Mouse (Mus musculus) forebrain, embryonic 16.5 days (tissue): ENCODE results near the gene Atp2c1. TPM values are rescaled to one million over a fixed set of nuclear protein-coding genes. Genes with fewer than 3 reads are reported as not detected.
A peak's percentile ranks its signal among the peaks of the same experiment; 100 is the strongest.

Experiments
- ATAC-seq: fragments of 200-750 bp; cut with Nextera tagmentation; 2 replicates; pipeline ENCODE4 v1.8.0; 2017; ENCODE audit warnings: mild to moderate bottlenecking, moderate library complexity
- H3K27ac ChIP-seq: fragments of 300-500 bp; sonication (generic); 2 replicates; pipeline ENCODE4 v1.5.1; 2014; ENCODE audit warnings: low read length, control low read depth
- H3K27me3 ChIP-seq: fragments of 300-500 bp; sonication (generic); replicated peaks from 2 replicates; pipeline ENCODE4 v1.6.1; 2014; ENCODE audit warnings: low read length; ENCODE audit not compliant: control insufficient read depth, insufficient read depth
- H3K36me3 ChIP-seq: fragments of 300-500 bp; sonication (generic); 2 replicates; pipeline ENCODE4 v1.6.1; 2014; ENCODE audit not compliant: control insufficient read depth, insufficient read depth
- H3K4me1 ChIP-seq: fragments of 300-500 bp; sonication (generic); replicated peaks from 2 replicates; pipeline ENCODE4 v1.6.1; 2014; ENCODE audit warnings: low read length; ENCODE audit not compliant: control insufficient read depth, insufficient read depth
- H3K4me2 ChIP-seq: fragments of 300-500 bp; sonication (generic); 2 replicates; pipeline ENCODE4 v1.6.1; 2014; ENCODE audit warnings: mild to moderate bottlenecking, low read length, control low read depth
- H3K4me3 ChIP-seq: fragments of 300-500 bp; sonication (generic); replicated peaks from 2 replicates; pipeline ENCODE4 v1.5.1; 2014; ENCODE audit warnings: mild to moderate bottlenecking, low read length, control low read depth
- H3K9ac ChIP-seq: fragments of 300-500 bp; sonication (generic); replicated peaks from 2 replicates; pipeline ENCODE4 v1.6.1; 2014; ENCODE audit warnings: low read depth, low read length, control low read depth
- H3K9me3 ChIP-seq: fragments of 300-500 bp; sonication (generic); 2 replicates; pipeline ENCODE4 v1.6.1; 2016; ENCODE audit warnings: low read length; ENCODE audit not compliant: control insufficient read depth
- WGBS: fragments of 180-500 bp; shearing (Covaris S2); extraction: QIAGEN DNeasy Blood & Tissue Kit; methylation state at CpG from one replicate; pipeline ENCODE4 v1.1.7; 2014; 5-methylcytosine and 5-hydroxymethylcytosine counted together
- polyA plus RNA-seq: library from polyadenylated mRNA; unstranded; fragments of >200 nt; fragmentation: Nextera tagmentation; extraction: Ambion mirVana; gene quantifications from 2 replicates; pipeline ENCODE4 v1.2.1, GENCODE M21; 2015

The Atp2c1 gene
- polyA plus RNA-seq, 1 experiment from 2014 or later: 96.2 TPM

- H3K9me3 ChIP-seq: no peaks in the 10 kb centered on the region; the same call in 1 of the 2 replicates
- no peaks in the 10 kb centered on the region for H3K4me1 ChIP-seq
- WGBS: 97% methylated on average over 3 of the region's 3 CpGs
- no peak overlapping the region for H3K27ac ChIP-seq
- no peak for ATAC-seq
- H3K9ac ChIP-seq: no peak overlapping the region
- peaks cover 13% of the 10 kb centered on the region for H3K36me3 ChIP-seq
- no peak overlapping the region for H3K4me3 ChIP-seq
- no peaks in the 10 kb centered on the region for H3K27me3 ChIP-seq
- H3K4me2 ChIP-seq: no peak overlapping the region
Measured at GRCm38 (mm10) chr9:105467787-105468186, 59.3 kb downstream of the Atp2c1 start.

- ATAC-seq: no peak
- H3K9me3 ChIP-seq: no peaks in the 10 kb centered on the region
- H3K36me3 ChIP-seq: peaks cover 19% of the 10 kb centered on the region
- no peak overlapping the region for H3K27ac ChIP-seq
- WGBS: 91% methylated on average over 7 of the region's 7 CpGs
- H3K27me3 ChIP-seq: no peaks in the 10 kb centered on the region
- H3K4me1 ChIP-seq: no peaks in the 10 kb centered on the region
- H3K4me3 ChIP-seq: no peak overlapping the region
- H3K4me2 ChIP-seq: no peak overlapping the region
- H3K9ac ChIP-seq: no peak overlapping the region
Measured at GRCm38 (mm10) chr9:105461496-105461895, 65.6 kb downstream of the Atp2c1 start.

GRCm38 (mm10) chr9:105459032-105459431, 68.1 kb downstream of the Atp2c1 start:
- H3K36me3 ChIP-seq: peaks cover 16% of the 10 kb centered on the region
- WGBS: 94% methylated on average over 13 of the region's 13 CpGs
- H3K4me2 ChIP-seq: no peak overlapping the region
- no peak overlapping the region for H3K27ac ChIP-seq
- no peaks in the 10 kb centered on the region for H3K4me1 ChIP-seq
- H3K9me3 ChIP-seq: no peaks in the 10 kb centered on the region
- H3K27me3 ChIP-seq: no peaks in the 10 kb centered on the region
- no peak for ATAC-seq
- H3K4me3 ChIP-seq: no peak overlapping the region
- no peak overlapping the region for H3K9ac ChIP-seq

- WGBS: 95% methylated on average over 6 of the region's 6 CpGs
- no peak for ATAC-seq
- H3K9ac ChIP-seq: no peak overlapping the region
Measured at GRCm38 (mm10) chr9:105408549-105408948, 118.6 kb downstream of the Atp2c1 start.

GRCm38 (mm10) chr9:105395218-105395627, 131.9 kb downstream of the Atp2c1 start, which contains the start of the genes Aste1 and Nek11:
Aste1 (plus strand) TSS chr9:105395392.
Nek11 (minus strand) TSS chr9:105395524.
- peak within 1 kb of the TSS; percentile 93 for H3K4me2 ChIP-seq
- H3K27ac ChIP-seq: peak within 1 kb of the TSS; percentile 85
- H3K4me1 ChIP-seq: peaks cover 27% of the 10 kb centered on the region
- WGBS: under 1% methylated on average over 44 of the region's 44 CpGs
- ATAC-seq: peak; percentile 98
- H3K27me3 ChIP-seq: 0 out of 2 replicates have a peak, but pooled peaks cover 1% of the 10 kb centered on the region
- 0 out of 2 replicates have a peak, but pooled peaks cover 4% of the 10 kb centered on the region for H3K36me3 ChIP-seq
- peak within 1 kb of the TSS; percentile 80 for H3K4me3 ChIP-seq
- H3K9ac ChIP-seq: peak within 1 kb of the TSS; percentile 72
- no peaks in the 10 kb centered on the region for H3K9me3 ChIP-seq

More at GRCm38 (mm10) chr9:105408549-105408948, 118.6 kb downstream of the Atp2c1 start:
- Histone ChIP-seq H3K27me3 (no peaks in the 10 kb centered on the region), H3K27ac (no peak overlapping the region), H3K9me3 (no peaks in the 10 kb centered on the region), H3K4me2 (no peak overlapping the region), H3K4me1 (no peaks in the 10 kb centered on the region), H3K4me3 (no peak overlapping the region), H3K36me3 (peaks cover 10% of the 10 kb centered on the region)

GRCm38 (mm10) chr9:105394720-105395119, 132.4 kb downstream of the Atp2c1 start:
- WGBS: 13% methylated on average over 11 of the region's 11 CpGs
- peak; percentile 19 for ATAC-seq
- peak overlapping the region; percentile 93 for H3K4me2 ChIP-seq
- peaks cover 23% of the 10 kb centered on the region for H3K4me1 ChIP-seq
- H3K36me3 ChIP-seq: 0 out of 2 replicates have a peak, but pooled peaks cover 4% of the 10 kb centered on the region
- peak overlapping the region; percentile 49 for H3K9ac ChIP-seq
- no peaks in the 10 kb centered on the region for H3K9me3 ChIP-seq
- H3K27me3 ChIP-seq: 0 out of 2 replicates have a peak, but pooled peaks cover 3% of the 10 kb centered on the region
- peak overlapping the region; percentile 80 for H3K4me3 ChIP-seq
- H3K27ac ChIP-seq: no peak overlapping the region

- WGBS: 75% methylated on average over 4 of the region's 5 CpGs
- H3K36me3 ChIP-seq: no peaks in the 10 kb centered on the region
- no peak overlapping the region for H3K4me3 ChIP-seq
- ATAC-seq: no peak
- H3K9me3 ChIP-seq: no peaks in the 10 kb centered on the region
- no peak overlapping the region for H3K27ac ChIP-seq
- no peak overlapping the region for H3K9ac ChIP-seq
- peaks cover 5% of the 10 kb centered on the region for H3K4me1 ChIP-seq
- H3K27me3 ChIP-seq: 0 out of 2 replicates have a peak, but pooled peaks cover 3% of the 10 kb centered on the region
- H3K4me2 ChIP-seq: no peak overlapping the region
Measured at GRCm38 (mm10) chr9:105390616-105391015, 136.5 kb downstream of the Atp2c1 start.

GRCm38 (mm10) chr9:105389289-105389688, 137.8 kb downstream of the Atp2c1 start:
- WGBS: 16% methylated on average over 4 of the region's 4 CpGs
- ATAC-seq: peak; percentile 52

GRCm38 (mm10) chr9:105387403-105387802, 139.7 kb downstream of the Atp2c1 start:
- Histone ChIP-seq H3K9ac (no peak overlapping the region), H3K27me3 (0 out of 2 replicates have a peak, but pooled peaks cover 3% of the 10 kb centered on the region), H3K4me3 (no peak overlapping the region), H3K9me3 (no peaks in the 10 kb centered on the region), H3K36me3 (no peaks in the 10 kb centered on the region), H3K27ac (no peak overlapping the region), H3K4me2 (no peak overlapping the region), H3K4me1 (no peaks in the 10 kb centered on the region)
- 81% methylated on average over 5 of the region's 5 CpGs for WGBS
- ATAC-seq: no peak

More at GRCm38 (mm10) chr9:105389289-105389688, 137.8 kb downstream of the Atp2c1 start:
- H3K27ac ChIP-seq: no peak overlapping the region
- no peak overlapping the region for H3K4me3 ChIP-seq
- H3K9ac ChIP-seq: no peak overlapping the region
- no peaks in the 10 kb centered on the region for H3K9me3 ChIP-seq
- H3K4me1 ChIP-seq: no peaks in the 10 kb centered on the region
- 0 out of 2 replicates have a peak, but pooled peaks cover 3% of the 10 kb centered on the region for H3K27me3 ChIP-seq
- no peak overlapping the region for H3K4me2 ChIP-seq
- no peaks in the 10 kb centered on the region for H3K36me3 ChIP-seq
